Mouse (Mus musculus): ENCODE measurements around the gene Ephb1. TPM values are rescaled to one million over a fixed set of nuclear protein-coding genes. Genes with fewer than 3 reads are reported as not detected.

Ephb1 gene
- total RNA-seq, 2 experiments from 2014 or later: 29.6 to 32.5 TPM

- intact Hi-C loops (cut with DNase I): no loop called here
- no peak for DNase-seq (ENCODE audit: low spot score in 2 of 2)
Measured at GRCm38 (mm10) chr9:102315436-102315835, 39.1 kb downstream of the Ephb1 start.

GRCm38 (mm10) chr9:102314795-102315194, 39.7 kb downstream of the Ephb1 start:
- DNase-seq (ENCODE audit: low spot score in 2 of 2): no peak

GRCm38 (mm10) chr9:102310431-102310830, 44.1 kb downstream of the Ephb1 start:
- no peak for DNase-seq (ENCODE audit: low spot score in 2 of 2)
- intact Hi-C loops (cut with DNase I): no loop called here

More at GRCm38 (mm10) chr9:102314795-102315194, 39.7 kb downstream of the Ephb1 start:
- intact Hi-C loops (cut with DNase I): no loop called here

- intact Hi-C loops (cut with DNase I): no loop called here
- DNase-seq (ENCODE audit: low spot score in 2 of 2): no peak
Measured at GRCm38 (mm10) chr9:102309278-102309677, 45.2 kb downstream of the Ephb1 start.

- intact Hi-C loops (cut with DNase I): no loop called here
- no peak for DNase-seq (ENCODE audit: low spot score in 2 of 2)
Measured at GRCm38 (mm10) chr9:102307656-102308055, 46.8 kb downstream of the Ephb1 start.

- no peak for DNase-seq (ENCODE audit: low spot score in 2 of 2)
- intact Hi-C loops (cut with DNase I): no loop called here
Measured at GRCm38 (mm10) chr9:102306645-102307415, 47.7 kb downstream of the Ephb1 start.

- intact Hi-C loops (cut with DNase I): no loop called here
- DNase-seq (ENCODE audit: low spot score in 2 of 2): no peak
Measured at GRCm38 (mm10) chr9:102305432-102306100, 48.9 kb downstream of the Ephb1 start.

GRCm38 (mm10) chr9:102304796-102305195, 49.7 kb downstream of the Ephb1 start:
- no peak for DNase-seq (ENCODE audit: low spot score in 2 of 2)
- intact Hi-C loops (cut with DNase I): no loop called here

GRCm38 (mm10) chr9:102303882-102304281, 50.6 kb downstream of the Ephb1 start:
- intact Hi-C loops (cut with DNase I): no loop called here
- DNase-seq (ENCODE audit: low spot score in 2 of 2): no peak

- DNase-seq (ENCODE audit: low spot score in 2 of 2): no peak
- intact Hi-C loops (cut with DNase I): no loop called here
Measured at GRCm38 (mm10) chr9:102300985-102301384, 53.5 kb downstream of the Ephb1 start.

- no peak for DNase-seq (ENCODE audit: low spot score in 2 of 2)
- intact Hi-C loops (cut with DNase I): no loop called here
Measured at GRCm38 (mm10) chr9:102298741-102299140, 55.8 kb downstream of the Ephb1 start.

- peak; percentile 21 to 39 for DNase-seq (ENCODE audit: low spot score in 2 of 2)
- intact Hi-C loops (cut with DNase I): no loop called here
Measured at GRCm38 (mm10) chr9:102297986-102298385, 56.5 kb downstream of the Ephb1 start.

GRCm38 (mm10) chr9:102297176-102297575, 57.3 kb downstream of the Ephb1 start:
- DNase-seq (ENCODE audit: low spot score in 2 of 2): no peak
- intact Hi-C loops (cut with DNase I): no loop called here

- intact Hi-C loops (cut with DNase I): no loop called here
- no peak for DNase-seq (ENCODE audit: low spot score in 2 of 2)
Measured at GRCm38 (mm10) chr9:102293605-102294004, 60.9 kb downstream of the Ephb1 start.

- DNase-seq (ENCODE audit: low spot score in 2 of 2): no peak
- intact Hi-C loops (cut with DNase I): no loop called here
Measured at GRCm38 (mm10) chr9:102291230-102291629, 63.3 kb downstream of the Ephb1 start.

- intact Hi-C loops (cut with DNase I): no loop called here
- DNase-seq (ENCODE audit: low spot score in 2 of 2): no peak
Measured at GRCm38 (mm10) chr9:102288356-102288755, 66.1 kb downstream of the Ephb1 start.

- no peak for DNase-seq (ENCODE audit: low spot score in 2 of 2)
- intact Hi-C loops (cut with DNase I): no loop called here
Measured at GRCm38 (mm10) chr9:102275931-102276330, 78.6 kb downstream of the Ephb1 start.

- intact Hi-C loops (cut with DNase I): no loop called here
Measured at GRCm38 (mm10) chr9:102274016-102274415, 80.5 kb downstream of the Ephb1 start.

GRCm38 (mm10) chr9:102273469-102273808, 81.1 kb downstream of the Ephb1 start:
- intact Hi-C loops (cut with DNase I): no loop called here
- no peak for DNase-seq (ENCODE audit: low spot score in 2 of 2)

More at GRCm38 (mm10) chr9:102274016-102274415, 80.5 kb downstream of the Ephb1 start:
- no peak for DNase-seq (ENCODE audit: low spot score in 2 of 2)

GRCm38 (mm10) chr9:102272731-102273468, 81.6 kb downstream of the Ephb1 start:
- intact Hi-C loops (cut with DNase I): no loop called here
- DNase-seq (ENCODE audit: low spot score in 2 of 2): peak in 1 of 2 experiments; percentile 21

Data from left cerebral cortex, postnatal 36 days (tissue).